Mouse (Mus musculus): ENCODE measurements around the gene Wbp1l. TPM values are rescaled to one million over a fixed set of nuclear protein-coding genes. Genes with fewer than 3 reads are reported as not detected.

The Wbp1l gene
- polyA plus RNA-seq, 1 experiment from 2014 or later, result 37.7 TPM

GRCm38 (mm10) chr19:46689460-46690372 lies 90.8 kb downstream of the Wbp1l start, which contains the start of gene Borcs7:
Gene Borcs7 (plus strand): TSS chr19:46689906.
- ATAC-seq (ENCODE audit: low read depth), result peak; percentile 98

GRCm38 (mm10) chr19:46690387-46690786 lies 91.5 kb downstream of the Wbp1l start:
- H3K27ac ChIP-seq (replicated peaks; ENCODE audit: low read depth, low read length), result peak overlapping the region; percentile 69; the same call in 1 of the 2 replicates
- peak overlapping the region; percentile 86 for H3K9ac ChIP-seq (ENCODE audit: low read depth, low read length)
- H3K27me3 ChIP-seq (replicated peaks; ENCODE audit: control insufficient read depth, insufficient read depth, low read length), result no peaks in the 10 kb centered on the region
- DNase-seq (ENCODE audit: low spot score), result no peak
- WGBS, result 75% methylated on average over 11 of the region's 11 CpGs
- peaks cover 12% of the 10 kb centered on the region for H3K36me3 ChIP-seq (ENCODE audit: control insufficient read depth, insufficient read depth, low read length)
- H3K4me3 ChIP-seq (ENCODE audit: low read depth, low read length), result peak overlapping the region; percentile 67
- no peaks in the 10 kb centered on the region for H3K9me3 ChIP-seq (ENCODE audit: control insufficient read depth, low read length)
- H3K4me1 ChIP-seq (ENCODE audit: control insufficient read depth, insufficient read depth, low read length), result peaks cover 9% of the 10 kb centered on the region; the same call in 1 of the 2 replicates
- ATAC-seq (ENCODE audit: low read depth), result 0 out of 2 replicates have a peak, but pooled peaks have one; percentile 5
- H3K4me2 ChIP-seq (ENCODE audit: low read depth, low read length), result peak overlapping the region; percentile 65

More at GRCm38 (mm10) chr19:46689460-46690372, 90.8 kb downstream of the Wbp1l start, which contains the start of gene Borcs7:
- 3% methylated on average over 39 of the region's 44 CpGs for WGBS
- Histone ChIP-seq H3K4me1 (ENCODE audit: control insufficient read depth, insufficient read depth, low read length) (peaks cover 9% of the 10 kb centered on the region; the same call in 1 of the 2 replicates), H3K36me3 (ENCODE audit: control insufficient read depth, insufficient read depth, low read length) (0 out of 2 replicates have a peak, but pooled peaks cover 6% of the 10 kb centered on the region), H3K27ac (replicated peaks; ENCODE audit: low read depth, low read length) (peak within 1 kb of the TSS; percentile 69; the same call in 1 of the 2 replicates), H3K4me3 (ENCODE audit: low read depth, low read length) (peak within 1 kb of the TSS; percentile 67), H3K9me3 (ENCODE audit: control insufficient read depth, low read length) (no peaks in the 10 kb centered on the region), H3K9ac (ENCODE audit: low read depth, low read length) (peak within 1 kb of the TSS; percentile 86), H3K4me2 (ENCODE audit: low read depth, low read length) (peak within 1 kb of the TSS; percentile 65), H3K27me3 (replicated peaks; ENCODE audit: control insufficient read depth, insufficient read depth, low read length) (no peaks in the 10 kb centered on the region)
- DNase-seq (ENCODE audit: low spot score), result peak; percentile 95

- Histone ChIP-seq H3K27me3 (replicated peaks; ENCODE audit: control insufficient read depth, insufficient read depth, low read length) (no peaks in the 10 kb centered on the region), H3K36me3 (ENCODE audit: control insufficient read depth, insufficient read depth, low read length) (peaks cover 12% of the 10 kb centered on the region), H3K4me3 (ENCODE audit: low read depth, low read length) (no peak overlapping the region), H3K9me3 (ENCODE audit: control insufficient read depth, low read length) (no peaks in the 10 kb centered on the region), H3K4me2 (ENCODE audit: low read depth, low read length) (no peak overlapping the region), H3K4me1 (ENCODE audit: control insufficient read depth, insufficient read depth, low read length) (peaks cover 9% of the 10 kb centered on the region; the same call in 1 of the 2 replicates), H3K27ac (replicated peaks; ENCODE audit: low read depth, low read length) (no peak overlapping the region), H3K9ac (ENCODE audit: low read depth, low read length) (no peak overlapping the region)
- no peak for DNase-seq (ENCODE audit: low spot score)
- no peak for ATAC-seq (ENCODE audit: low read depth)
- WGBS, result 71% methylated on average over 2 of the region's 2 CpGs
Observed at GRCm38 (mm10) chr19:46691078-46691477, 92.2 kb downstream of the Wbp1l start.

GRCm38 (mm10) chr19:46693146-46693545 lies 94.3 kb downstream of the Wbp1l start:
- Histone ChIP-seq H3K4me1 (ENCODE audit: control insufficient read depth, insufficient read depth, low read length) (peaks cover 9% of the 10 kb centered on the region; the same call in 1 of the 2 replicates), H3K9me3 (ENCODE audit: control insufficient read depth, low read length) (no peaks in the 10 kb centered on the region), H3K27ac (replicated peaks; ENCODE audit: low read depth, low read length) (no peak overlapping the region), H3K4me3 (ENCODE audit: low read depth, low read length) (no peak overlapping the region), H3K9ac (ENCODE audit: low read depth, low read length) (no peak overlapping the region), H3K27me3 (replicated peaks; ENCODE audit: control insufficient read depth, insufficient read depth, low read length) (no peaks in the 10 kb centered on the region), H3K36me3 (ENCODE audit: control insufficient read depth, insufficient read depth, low read length) (peaks cover 12% of the 10 kb centered on the region), H3K4me2 (ENCODE audit: low read depth, low read length) (no peak overlapping the region)
- DNase-seq (ENCODE audit: low spot score), result peak; percentile 12
- no peak for ATAC-seq (ENCODE audit: low read depth)
- 81% methylated on average over 4 of the region's 4 CpGs for WGBS

GRCm38 (mm10) chr19:46696482-46696881 lies 97.6 kb downstream of the Wbp1l start:
- H3K9me3 ChIP-seq (ENCODE audit: control insufficient read depth, low read length), result no peaks in the 10 kb centered on the region
- no peaks in the 10 kb centered on the region for H3K27me3 ChIP-seq (replicated peaks; ENCODE audit: control insufficient read depth, insufficient read depth, low read length)
- no peak for ATAC-seq (ENCODE audit: low read depth)
- H3K36me3 ChIP-seq (ENCODE audit: control insufficient read depth, insufficient read depth, low read length), result peaks cover 25% of the 10 kb centered on the region
- H3K4me2 ChIP-seq (ENCODE audit: low read depth, low read length), result no peak overlapping the region
- no peak overlapping the region for H3K9ac ChIP-seq (ENCODE audit: low read depth, low read length)
- H3K4me3 ChIP-seq (ENCODE audit: low read depth, low read length), result no peak overlapping the region
- DNase-seq (ENCODE audit: low spot score), result no peak
- H3K4me1 ChIP-seq (ENCODE audit: control insufficient read depth, insufficient read depth, low read length), result no peaks in the 10 kb centered on the region
- H3K27ac ChIP-seq (replicated peaks; ENCODE audit: low read depth, low read length), result no peak overlapping the region
- WGBS, result 94% methylated on average over 8 of the region's 8 CpGs

GRCm38 (mm10) chr19:46696943-46697342 lies 98.1 kb downstream of the Wbp1l start:
- H3K27me3 ChIP-seq (replicated peaks; ENCODE audit: control insufficient read depth, insufficient read depth, low read length), result no peaks in the 10 kb centered on the region
- H3K36me3 ChIP-seq (ENCODE audit: control insufficient read depth, insufficient read depth, low read length), result peaks cover 25% of the 10 kb centered on the region
- DNase-seq (ENCODE audit: low spot score) (no peak), ATAC-seq (ENCODE audit: low read depth) (no peak)
- H3K4me2 ChIP-seq (ENCODE audit: low read depth, low read length), result no peak overlapping the region
- H3K9me3 ChIP-seq (ENCODE audit: control insufficient read depth, low read length), result no peaks in the 10 kb centered on the region
- 93% methylated on average over 7 of the region's 7 CpGs for WGBS
- H3K9ac ChIP-seq (ENCODE audit: low read depth, low read length), result no peak overlapping the region
- H3K4me3 ChIP-seq (ENCODE audit: low read depth, low read length), result no peak overlapping the region
- no peak overlapping the region for H3K27ac ChIP-seq (replicated peaks; ENCODE audit: low read depth, low read length)
- no peaks in the 10 kb centered on the region for H3K4me1 ChIP-seq (ENCODE audit: control insufficient read depth, insufficient read depth, low read length)

GRCm38 (mm10) chr19:46697840-46698517 lies 99.1 kb downstream of the Wbp1l start:
- 44% methylated on average over 17 of the region's 19 CpGs for WGBS
- Histone ChIP-seq H3K27ac (replicated peaks; ENCODE audit: low read depth, low read length) (no peak overlapping the region), H3K4me3 (ENCODE audit: low read depth, low read length) (no peak overlapping the region), H3K4me2 (ENCODE audit: low read depth, low read length) (no peak overlapping the region), H3K27me3 (replicated peaks; ENCODE audit: control insufficient read depth, insufficient read depth, low read length) (no peaks in the 10 kb centered on the region), H3K36me3 (ENCODE audit: control insufficient read depth, insufficient read depth, low read length) (peaks cover 25% of the 10 kb centered on the region), H3K9ac (ENCODE audit: low read depth, low read length) (no peak overlapping the region), H3K4me1 (ENCODE audit: control insufficient read depth, insufficient read depth, low read length) (no peaks in the 10 kb centered on the region), H3K9me3 (ENCODE audit: control insufficient read depth, low read length) (no peaks in the 10 kb centered on the region)
- DNase-seq (ENCODE audit: low spot score) (no peak), ATAC-seq (ENCODE audit: low read depth) (no peak)

GRCm38 (mm10) chr19:46699011-46699481 lies 100.2 kb downstream of the Wbp1l start:
- Histone ChIP-seq H3K9ac (ENCODE audit: low read depth, low read length) (no peak overlapping the region), H3K9me3 (ENCODE audit: control insufficient read depth, low read length) (no peaks in the 10 kb centered on the region), H3K27ac (replicated peaks; ENCODE audit: low read depth, low read length) (no peak overlapping the region), H3K4me1 (ENCODE audit: control insufficient read depth, insufficient read depth, low read length) (no peaks in the 10 kb centered on the region), H3K36me3 (ENCODE audit: control insufficient read depth, insufficient read depth, low read length) (peaks cover 25% of the 10 kb centered on the region), H3K27me3 (replicated peaks; ENCODE audit: control insufficient read depth, insufficient read depth, low read length) (no peaks in the 10 kb centered on the region), H3K4me3 (ENCODE audit: low read depth, low read length) (no peak overlapping the region), H3K4me2 (ENCODE audit: low read depth, low read length) (no peak overlapping the region)
- DNase-seq (ENCODE audit: low spot score) (no peak), ATAC-seq (ENCODE audit: low read depth) (no peak)
- WGBS, result 67% methylated on average over 10 of the region's 10 CpGs

All from embryonic facial prominence, embryonic 14.5 days (tissue).